Mouse (Mus musculus): Measurements from ENCODE around the gene Jmjd1c.

GRCm38 (mm10) chr10:67197186-67197585 lies 101.3 kb downstream of the Jmjd1c start:
- TF ChIP-seq CTCF (IDR thresholded peaks at IDR 0.05): no peak
- TF ChIP-seq POLR2A (IDR thresholded peaks at IDR 0.05; ENCODE audit: insufficient read depth, low read depth, low read length): no peak

Data from heart, adult 2 months (tissue).